Mouse (Mus musculus) limb, embryonic 14.5 days (tissue): Measurements from ENCODE around the gene Tmem170b. TPM values are rescaled to one million over a fixed set of nuclear protein-coding genes. Genes with fewer than 3 reads are reported as not detected.

Experiments used
- ATAC-seq: fragments of 200-750 bp; cut with Nextera tagmentation; 2 replicates; pipeline ENCODE4 v1.8.0; 2017; ENCODE audit warnings: low read depth, moderate number of reproducible peaks, moderate TSS enrichment; ENCODE audit not compliant: low FRiP score
- DNase-seq: peaks from one replicate; pipeline ENCODE4 v3.0.0-alpha.2; 2015; ENCODE audit warnings: low spot score
- H3K27ac ChIP-seq: fragments of 300-500 bp; sonication (generic); replicated peaks from 2 replicates; pipeline ENCODE4 v1.5.1; 2014; ENCODE audit warnings: low read depth, mild to moderate bottlenecking, low read length, moderate library complexity, mixed read lengths
- H3K27me3 ChIP-seq: fragments of 300-500 bp; sonication (generic); 2 replicates; pipeline ENCODE4 v1.6.1; 2014; ENCODE audit warnings: low read length, mixed read lengths; ENCODE audit not compliant: control insufficient read depth, insufficient read depth
- H3K36me3 ChIP-seq: fragments of 300-500 bp; sonication (generic); 2 replicates; pipeline ENCODE4 v1.6.1; 2014; ENCODE audit warnings: mild to moderate bottlenecking, low read length, moderate library complexity, mixed read lengths; ENCODE audit not compliant: control insufficient read depth, insufficient read depth
- H3K4me1 ChIP-seq: fragments of 300-500 bp; sonication (generic); 2 replicates; pipeline ENCODE4 v1.6.1; 2014; ENCODE audit warnings: antibody characterized with exemption, low read length, mixed read lengths; ENCODE audit not compliant: control insufficient read depth, insufficient read depth
- H3K4me2 ChIP-seq: fragments of 300-500 bp; sonication (generic); replicated peaks from 2 replicates; pipeline ENCODE4 v1.6.1; 2014; ENCODE audit warnings: low read depth, mild to moderate bottlenecking, low read length, moderate library complexity; ENCODE audit not compliant: severe bottlenecking
- H3K4me3 ChIP-seq: fragments of 300-500 bp; sonication (generic); replicated peaks from 2 replicates; pipeline ENCODE4 v1.5.1; 2014; ENCODE audit warnings: low read length
- H3K9ac ChIP-seq: fragments of 300-500 bp; sonication (generic); 2 replicates; pipeline ENCODE4 v1.6.1; 2014; ENCODE audit warnings: mild to moderate bottlenecking, low read depth, low read length, moderate library complexity; ENCODE audit not compliant: severe bottlenecking
- H3K9me3 ChIP-seq: fragments of 300-500 bp; sonication (generic); 2 replicates; pipeline ENCODE4 v1.6.1; 2016; ENCODE audit warnings: low read length; ENCODE audit not compliant: control insufficient read depth
- POLR2A ChIP-seq: fragments of 200-500 bp; IDR thresholded peaks from 2 replicates; pipeline ENCODE4 v1.8.0; 2012; ENCODE audit warnings: inconsistent platforms, mild to moderate bottlenecking, moderate library complexity, borderline replicate concordance; ENCODE audit not compliant: insufficient read depth, insufficient read length; ENCODE audit errors: extremely low read depth
- WGBS: fragments of 180-500 bp; shearing (Covaris S2); extraction: QIAGEN DNeasy Blood & Tissue Kit; methylation state at CpG from one replicate; pipeline ENCODE4 v1.1.7; 2014; 5-methylcytosine and 5-hydroxymethylcytosine counted together
- polyA plus RNA-seq, 2 experiments: library from polyadenylated mRNA; depleted of rRNA in 1 of 2; stranded (reverse) in 1 of 2; unstranded in 1 of 2; fragments of >200 nt; fragmentation: Nextera tagmentation in 1 of 2; extraction: Ambion mirVana in 1 of 2; gene quantifications; 2 replicates each; pipeline versions ENCODE4 v1.2.1 to v1.2.3; 2012 to 2014

The Tmem170b gene
- polyA plus RNA-seq, 2 experiments: 4.4 to 15.7 TPM

GRCm38 (mm10) chr13:41683356-41684012 lies 77.8 kb downstream of the Tmem170b start:
- Histone ChIP-seq H3K27me3 (no peaks in the 10 kb centered on the region), H3K4me2 (no peak overlapping the region), H3K4me1 (peaks cover 10% of the 10 kb centered on the region; the same call in 1 of the 2 replicates), H3K9ac (no peak overlapping the region), H3K4me3 (no peak overlapping the region), H3K9me3 (no peaks in the 10 kb centered on the region), H3K27ac (no peak overlapping the region), H3K36me3 (no peaks in the 10 kb centered on the region)
- TF ChIP-seq POLR2A: no peak
- DNase-seq: no peak
- no peak for ATAC-seq
- WGBS: 86% methylated on average over 11 of the region's 11 CpGs

- no peak overlapping the region for H3K27ac ChIP-seq
- no peak for DNase-seq
- H3K36me3 ChIP-seq: no peaks in the 10 kb centered on the region
- H3K27me3 ChIP-seq: no peaks in the 10 kb centered on the region
- peaks cover 9% of the 10 kb centered on the region; the same call in 1 of the 2 replicates for H3K4me1 ChIP-seq
- no peak overlapping the region for H3K4me2 ChIP-seq
- H3K9ac ChIP-seq: no peak overlapping the region
- 72% methylated on average over 11 of the region's 11 CpGs for WGBS
- H3K4me3 ChIP-seq: no peak overlapping the region
- TF ChIP-seq POLR2A: no peak
- no peak for ATAC-seq
- no peaks in the 10 kb centered on the region for H3K9me3 ChIP-seq
Observed at GRCm38 (mm10) chr13:41685499-41685898, 79.8 kb downstream of the Tmem170b start.

- H3K9me3 ChIP-seq: no peaks in the 10 kb centered on the region
- no peaks in the 10 kb centered on the region for H3K27me3 ChIP-seq
- no peak overlapping the region for H3K4me3 ChIP-seq
- no peak overlapping the region for H3K9ac ChIP-seq
- no peak overlapping the region for H3K4me2 ChIP-seq
- no peaks in the 10 kb centered on the region for H3K4me1 ChIP-seq
- WGBS: 65% methylated on average over 6 of the region's 6 CpGs
- no peak for DNase-seq
- H3K36me3 ChIP-seq: no peaks in the 10 kb centered on the region
- ATAC-seq: no peak
- TF ChIP-seq POLR2A: no peak
- H3K27ac ChIP-seq: no peak overlapping the region
Observed at GRCm38 (mm10) chr13:41689055-41689454, 83.3 kb downstream of the Tmem170b start.

DNA sequence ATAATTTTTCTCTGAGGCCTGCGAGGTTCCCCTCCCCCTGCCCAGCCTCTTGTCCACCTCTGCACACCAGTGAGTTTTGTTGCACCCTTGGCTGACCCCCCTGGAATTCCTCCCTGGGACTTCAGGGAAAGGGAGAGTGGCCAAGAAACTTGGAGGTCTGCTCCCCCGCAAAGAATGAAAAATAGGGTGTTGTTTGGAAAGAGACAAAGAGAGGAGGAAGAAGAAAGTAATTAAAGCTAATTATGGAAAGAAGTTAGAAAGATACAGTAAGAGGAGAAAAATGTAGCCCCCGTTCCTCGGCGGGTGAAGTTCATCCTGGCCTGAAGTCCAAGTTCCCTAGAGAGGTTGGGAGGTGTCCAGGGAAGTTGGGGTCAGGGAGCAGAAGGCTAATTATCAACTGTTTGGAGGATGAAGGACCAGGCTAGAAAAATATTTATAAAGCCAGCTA lies 83.9 kb downstream of the Tmem170b start:
- Histone ChIP-seq H3K4me3 (no peak overlapping the region), H3K9me3 (no peaks in the 10 kb centered on the region), H3K27me3 (no peaks in the 10 kb centered on the region), H3K36me3 (no peaks in the 10 kb centered on the region), H3K27ac (no peak overlapping the region), H3K9ac (no peak overlapping the region), H3K4me2 (no peak overlapping the region), H3K4me1 (no peaks in the 10 kb centered on the region)
- no peak for TF ChIP-seq POLR2A
- WGBS: 67% methylated on average over 5 of the region's 5 CpGs
- ATAC-seq (no peak), DNase-seq (no peak)

Other genes starting within 250 kb of the Tmem170b start
- 23.5 and 23.9 TPM in 2 replicates for gene Nedd9, start 118.5 kb upstream of the Tmem170b start, polyA plus RNA-seq (2012; rRNA removed)
- 41.5 TPM in 2 replicates for gene Nedd9, start 118.5 kb upstream of the Tmem170b start, polyA plus RNA-seq (2014; fragmentation: Nextera tagmentation; extraction: Ambion mirVana)
- gene Adtrp, start 241.8 kb downstream of the Tmem170b start, polyA plus RNA-seq (2012; rRNA removed): 3.9 TPM in 2 replicates
- 7.1 and 9.3 TPM in 2 replicates for gene Adtrp, start 241.8 kb downstream of the Tmem170b start, polyA plus RNA-seq (2014; fragmentation: Nextera tagmentation; extraction: Ambion mirVana)